Mouse (Mus musculus) olfactory bulb, adult 2 months (tissue): ENCODE data around the gene Nxpe2.

ENCODE experiments used
- CTCF ChIP-seq: fragments of 200-500 bp; IDR thresholded peaks from 2 replicates; pipeline ENCODE4 v1.5.1; 2012; ENCODE audit warnings: low read depth, mild to moderate bottlenecking, low read length, moderate library complexity; ENCODE audit not compliant: insufficient read depth
- POLR2A ChIP-seq: fragments of 200-500 bp; IDR thresholded peaks from 2 replicates; pipeline ENCODE4 v1.6.1; 2012; ENCODE audit warnings: mild to moderate bottlenecking, low read depth, low read length, moderate library complexity; ENCODE audit not compliant: insufficient read depth

- TF ChIP-seq CTCF (no peak), POLR2A (no peak)
Measured at GRCm38 (mm10) chr9:48345456-48345855, 7.8 kb downstream of the Nxpe2 start.
